Mouse (Mus musculus) hindbrain, embryonic 16.5 days (tissue): Measurements from ENCODE around the gene Trem3. TPM values are rescaled to one million over a fixed set of nuclear protein-coding genes. Genes with fewer than 3 reads are reported as not detected.

Source experiments
- ATAC-seq: fragments of 200-750 bp; cut with Nextera tagmentation; 2 replicates; pipeline ENCODE4 v1.8.0; 2017; ENCODE audit warnings: moderate TSS enrichment, moderate library complexity
- H3K27ac ChIP-seq: fragments of 300-500 bp; sonication (generic); 2 replicates; pipeline ENCODE4 v1.5.1; 2014; ENCODE audit warnings: low read depth, mild to moderate bottlenecking, control low read depth, low read length, moderate library complexity
- H3K27me3 ChIP-seq: fragments of 300-500 bp; sonication (generic); replicated peaks from 2 replicates; pipeline ENCODE4 v1.6.1; 2014; ENCODE audit warnings: low read length; ENCODE audit not compliant: control insufficient read depth, insufficient read depth
- H3K36me3 ChIP-seq: fragments of 300-500 bp; sonication (generic); 2 replicates; pipeline ENCODE4 v1.6.1; 2014; ENCODE audit warnings: mild to moderate bottlenecking, low read length, moderate library complexity, mixed read lengths; ENCODE audit not compliant: control insufficient read depth, insufficient read depth
- H3K4me1 ChIP-seq: fragments of 300-500 bp; sonication (generic); 2 replicates; pipeline ENCODE4 v1.6.1; 2014; ENCODE audit warnings: low read depth, low read length; ENCODE audit not compliant: control insufficient read depth, insufficient read depth
- H3K4me2 ChIP-seq: fragments of 300-500 bp; sonication (generic); 2 replicates; pipeline ENCODE4 v1.6.1; 2014; ENCODE audit warnings: mild to moderate bottlenecking, low read length, control low read depth, moderate library complexity
- H3K4me3 ChIP-seq: fragments of 300-500 bp; sonication (generic); 2 replicates; pipeline ENCODE4 v1.5.1; 2014; ENCODE audit warnings: mild to moderate bottlenecking, low read length, control low read depth, moderate library complexity
- H3K9ac ChIP-seq: fragments of 300-500 bp; sonication (generic); 2 replicates; pipeline ENCODE4 v1.6.1; 2014; ENCODE audit warnings: low read depth, mild to moderate bottlenecking, control low read depth, low read length, moderate library complexity
- H3K9me3 ChIP-seq: fragments of 300-500 bp; sonication (generic); 2 replicates; pipeline ENCODE4 v1.6.1; 2014; ENCODE audit warnings: mild to moderate bottlenecking, low read length, moderate library complexity; ENCODE audit not compliant: control insufficient read depth
- WGBS: fragments of 180-500 bp; shearing (Covaris S2); extraction: QIAGEN DNeasy Blood & Tissue Kit; methylation state at CpG from one replicate; pipeline ENCODE4 v1.1.7; 2014; 5-methylcytosine and 5-hydroxymethylcytosine counted together
- polyA plus RNA-seq: library from polyadenylated mRNA; unstranded; fragments of >200 nt; fragmentation: Nextera tagmentation; extraction: Ambion mirVana; gene quantifications from 2 replicates; pipeline ENCODE4 v1.2.1, GENCODE M21; 2015

Gene Trem3
- polyA plus RNA-seq, 1 experiment from 2014 or later: not detected

DNA sequence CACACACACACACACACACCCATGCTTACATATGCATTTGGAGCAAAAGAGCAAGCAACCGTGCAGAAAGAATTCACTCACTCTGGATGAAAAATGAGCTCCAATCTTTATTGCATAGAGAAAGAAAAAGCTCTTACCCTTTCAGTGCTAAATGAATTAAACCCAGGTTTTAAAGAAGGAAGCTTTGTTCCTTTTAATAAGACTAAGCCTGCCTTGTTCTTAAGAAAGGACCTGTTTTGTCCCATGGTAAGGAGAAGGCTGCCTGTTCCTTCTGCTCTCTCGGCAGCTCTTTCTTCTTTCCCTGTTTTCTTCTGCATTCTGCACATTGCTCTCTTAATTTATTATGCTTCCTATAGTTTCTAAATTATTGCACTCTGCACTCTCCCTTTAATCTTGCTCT is 18.6 kb downstream of the Trem3 start:
- no peak overlapping the region for H3K27ac ChIP-seq
- no peak overlapping the region for H3K9ac ChIP-seq
- no peak overlapping the region for H3K4me3 ChIP-seq
- H3K4me1 ChIP-seq: no peaks in the 10 kb centered on the region
- H3K27me3 ChIP-seq: no peaks in the 10 kb centered on the region
- H3K36me3 ChIP-seq: no peaks in the 10 kb centered on the region
- H3K9me3 ChIP-seq: no peaks in the 10 kb centered on the region
- WGBS: 17% methylated on average over 2 of the region's 2 CpGs
- H3K4me2 ChIP-seq: no peak overlapping the region
- ATAC-seq: no peak

GRCm38 (mm10) chr17:48266610-48267304 is 19.2 kb downstream of the Trem3 start:
- no peak overlapping the region for H3K9ac ChIP-seq
- WGBS: 45% methylated on average over 2 of the region's 2 CpGs

GRCm38 (mm10) chr17:48267591-48267990 is 20.0 kb downstream of the Trem3 start:
- H3K4me3 ChIP-seq: no peak overlapping the region
- ATAC-seq: no peak
- 89% methylated on average over 1 of the region's 1 CpGs for WGBS
- no peaks in the 10 kb centered on the region for H3K27me3 ChIP-seq
- H3K9ac ChIP-seq: no peak overlapping the region
- no peak overlapping the region for H3K4me2 ChIP-seq
- no peaks in the 10 kb centered on the region for H3K9me3 ChIP-seq
- H3K4me1 ChIP-seq: no peaks in the 10 kb centered on the region
- no peaks in the 10 kb centered on the region for H3K36me3 ChIP-seq
- no peak overlapping the region for H3K27ac ChIP-seq

More at GRCm38 (mm10) chr17:48266610-48267304, 19.2 kb downstream of the Trem3 start:
- H3K4me1 ChIP-seq: no peaks in the 10 kb centered on the region
- no peak for ATAC-seq
- H3K27ac ChIP-seq: no peak overlapping the region
- no peak overlapping the region for H3K4me3 ChIP-seq
- no peaks in the 10 kb centered on the region for H3K36me3 ChIP-seq
- no peak overlapping the region for H3K4me2 ChIP-seq
- no peaks in the 10 kb centered on the region for H3K27me3 ChIP-seq
- H3K9me3 ChIP-seq: no peaks in the 10 kb centered on the region

- no peak for ATAC-seq
- no peak overlapping the region for H3K9ac ChIP-seq
- H3K27me3 ChIP-seq: no peaks in the 10 kb centered on the region
- H3K4me1 ChIP-seq: no peaks in the 10 kb centered on the region
- no peaks in the 10 kb centered on the region for H3K9me3 ChIP-seq
- no peak overlapping the region for H3K4me3 ChIP-seq
- no peaks in the 10 kb centered on the region for H3K36me3 ChIP-seq
- H3K4me2 ChIP-seq: no peak overlapping the region
- no peak overlapping the region for H3K27ac ChIP-seq
Observed at GRCm38 (mm10) chr17:48268276-48268675, 20.7 kb downstream of the Trem3 start.

GRCm38 (mm10) chr17:48269833-48270232 is 22.3 kb downstream of the Trem3 start:
- no peak overlapping the region for H3K9ac ChIP-seq
- WGBS: 80% methylated on average over 4 of the region's 4 CpGs
- H3K4me2 ChIP-seq: no peak overlapping the region
- no peaks in the 10 kb centered on the region for H3K27me3 ChIP-seq
- ATAC-seq: no peak
- H3K27ac ChIP-seq: no peak overlapping the region
- no peaks in the 10 kb centered on the region for H3K4me1 ChIP-seq
- H3K36me3 ChIP-seq: no peaks in the 10 kb centered on the region
- no peak overlapping the region for H3K4me3 ChIP-seq
- no peaks in the 10 kb centered on the region for H3K9me3 ChIP-seq

DNA sequence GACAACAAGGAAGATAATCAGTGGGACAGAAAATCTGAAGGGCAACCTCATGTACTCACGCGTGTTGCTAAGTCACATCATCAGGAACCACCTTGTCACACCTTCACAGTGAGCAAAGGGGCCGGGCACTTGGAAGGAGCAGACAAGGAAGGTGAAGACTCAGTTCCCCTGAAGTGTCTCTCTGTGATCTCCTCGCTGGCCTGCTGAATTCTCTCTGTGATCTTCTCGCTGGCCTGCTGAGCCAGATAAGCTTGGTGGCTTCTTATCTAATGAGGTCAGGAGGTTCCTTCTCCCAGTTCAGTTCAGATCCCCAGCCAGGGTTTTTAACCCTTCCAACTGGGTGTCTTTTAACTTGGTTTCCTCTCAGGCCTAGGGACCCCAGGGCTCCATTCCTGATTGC is 24.6 kb downstream of the Trem3 start:
- Histone ChIP-seq H3K36me3 (no peaks in the 10 kb centered on the region), H3K27me3 (no peaks in the 10 kb centered on the region), H3K9ac (no peak overlapping the region), H3K9me3 (no peaks in the 10 kb centered on the region), H3K4me3 (no peak overlapping the region), H3K27ac (no peak overlapping the region), H3K4me1 (no peaks in the 10 kb centered on the region), H3K4me2 (no peak overlapping the region)
- WGBS: 85% methylated on average over 5 of the region's 5 CpGs
- no peak for ATAC-seq

GRCm38 (mm10) chr17:48272598-48272997 is 25.0 kb downstream of the Trem3 start:
- H3K36me3 ChIP-seq: no peaks in the 10 kb centered on the region
- no peaks in the 10 kb centered on the region for H3K27me3 ChIP-seq
- H3K27ac ChIP-seq: no peak overlapping the region
- H3K4me1 ChIP-seq: no peaks in the 10 kb centered on the region
- no peak overlapping the region for H3K9ac ChIP-seq
- no peak for ATAC-seq
- H3K9me3 ChIP-seq: no peaks in the 10 kb centered on the region
- no peak overlapping the region for H3K4me3 ChIP-seq
- H3K4me2 ChIP-seq: no peak overlapping the region
- 84% methylated on average over 4 of the region's 4 CpGs for WGBS

DNA sequence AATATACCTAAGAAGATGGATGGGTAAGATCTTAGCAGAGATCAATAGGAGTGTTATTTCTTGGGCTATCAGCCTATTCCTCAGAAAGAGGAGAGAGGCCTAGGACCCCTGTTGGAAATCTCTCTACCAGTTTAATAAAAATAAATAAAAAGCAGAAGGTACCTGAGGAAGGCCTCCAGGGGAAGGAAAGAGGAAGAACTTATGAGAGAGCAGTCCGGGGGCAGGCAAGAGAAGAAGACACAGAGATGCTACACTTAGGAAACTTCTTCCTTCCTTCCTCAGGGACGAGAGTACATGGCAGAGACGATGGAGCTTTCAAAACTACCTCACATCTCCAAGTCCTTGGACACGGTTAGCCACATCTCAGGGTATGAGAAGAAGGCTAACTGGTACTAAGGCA is 26.5 kb downstream of the Trem3 start:
- Histone ChIP-seq H3K27me3 (no peaks in the 10 kb centered on the region), H3K9ac (no peak overlapping the region), H3K4me3 (no peak overlapping the region), H3K4me1 (no peaks in the 10 kb centered on the region), H3K9me3 (no peaks in the 10 kb centered on the region), H3K36me3 (no peaks in the 10 kb centered on the region), H3K27ac (no peak overlapping the region), H3K4me2 (no peak overlapping the region)
- ATAC-seq: no peak
- WGBS: 90% methylated on average over 4 of the region's 4 CpGs

DNA sequence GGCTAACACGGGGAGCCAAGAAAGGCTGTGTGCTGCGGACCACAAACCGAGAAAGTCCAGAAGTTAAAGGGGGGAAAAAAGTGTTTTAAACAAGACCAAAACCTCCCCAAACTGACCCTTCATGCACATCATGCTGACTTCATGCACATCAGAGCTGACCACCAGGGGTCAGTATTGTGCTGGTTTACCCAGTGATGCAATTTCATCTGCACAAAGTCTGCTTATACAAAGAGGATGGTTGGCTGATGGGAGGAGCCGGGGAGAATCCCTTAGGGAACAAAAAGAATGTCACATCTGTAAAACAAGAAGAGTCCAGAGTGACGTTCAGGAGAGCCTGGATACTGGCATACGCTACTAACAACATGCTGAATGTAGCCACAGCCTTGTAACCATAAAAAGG is 27.3 kb downstream of the Trem3 start:
- no peaks in the 10 kb centered on the region for H3K27me3 ChIP-seq
- no peak overlapping the region for H3K4me2 ChIP-seq
- H3K9ac ChIP-seq: no peak overlapping the region
- WGBS: 27% methylated on average over 6 of the region's 6 CpGs
- no peak for ATAC-seq
- H3K36me3 ChIP-seq: no peaks in the 10 kb centered on the region
- no peak overlapping the region for H3K27ac ChIP-seq
- no peak overlapping the region for H3K4me3 ChIP-seq
- no peaks in the 10 kb centered on the region for H3K4me1 ChIP-seq
- no peaks in the 10 kb centered on the region for H3K9me3 ChIP-seq

- Histone ChIP-seq H3K36me3 (no peaks in the 10 kb centered on the region), H3K4me2 (no peak overlapping the region), H3K9ac (no peak overlapping the region), H3K4me3 (no peak overlapping the region), H3K9me3 (no peaks in the 10 kb centered on the region), H3K27ac (no peak overlapping the region), H3K27me3 (no peaks in the 10 kb centered on the region), H3K4me1 (no peaks in the 10 kb centered on the region)
- ATAC-seq: no peak
- 69% methylated on average over 7 of the region's 7 CpGs for WGBS
Observed at GRCm38 (mm10) chr17:48275736-48276135, 28.2 kb downstream of the Trem3 start.
